Mouse (Mus musculus): ENCODE measurements around the gene Syndig1l. TPM values are rescaled to one million over a fixed set of nuclear protein-coding genes. Genes with fewer than 3 reads are reported as not detected.

Syndig1l gene
- polyA plus RNA-seq, 1 experiment from 2014 or later = 3.9 TPM

DNA sequence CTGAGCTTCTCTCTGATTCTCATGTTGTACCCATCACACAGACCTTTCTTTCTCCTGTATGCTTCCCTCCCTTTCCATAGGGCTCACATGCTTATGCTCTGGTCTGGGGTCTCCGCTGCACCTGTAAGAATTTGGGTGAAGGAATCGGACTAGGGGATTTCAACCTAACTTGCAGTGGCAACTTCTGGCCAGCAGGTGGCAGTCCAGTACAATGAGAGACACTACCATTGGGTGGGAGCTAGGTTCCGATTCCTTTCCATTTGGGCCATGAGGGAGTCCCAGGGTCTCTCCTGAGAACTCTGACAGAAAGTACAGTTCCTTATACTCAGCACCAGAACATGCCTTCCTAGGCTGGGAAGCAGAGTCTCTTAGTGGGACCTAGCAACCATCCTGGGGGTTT is 44.7 kb downstream of the Syndig1l start:
- no peaks in the 10 kb centered on the region for H3K4me1 ChIP-seq
- no peak overlapping the region for H3K27ac ChIP-seq (replicated peaks)
- H3K4me3 ChIP-seq = no peak overlapping the region
- H3K9me3 ChIP-seq = no peaks in the 10 kb centered on the region
- WGBS = 9% methylated on average over 3 of the region's 3 CpGs
- no peaks in the 10 kb centered on the region for H3K27me3 ChIP-seq
- H3K9ac ChIP-seq (replicated peaks) = no peak overlapping the region
- no peaks in the 10 kb centered on the region for H3K36me3 ChIP-seq
- no peak overlapping the region for H3K4me2 ChIP-seq (replicated peaks)
- no peak for ATAC-seq (replicated peaks)

DNA sequence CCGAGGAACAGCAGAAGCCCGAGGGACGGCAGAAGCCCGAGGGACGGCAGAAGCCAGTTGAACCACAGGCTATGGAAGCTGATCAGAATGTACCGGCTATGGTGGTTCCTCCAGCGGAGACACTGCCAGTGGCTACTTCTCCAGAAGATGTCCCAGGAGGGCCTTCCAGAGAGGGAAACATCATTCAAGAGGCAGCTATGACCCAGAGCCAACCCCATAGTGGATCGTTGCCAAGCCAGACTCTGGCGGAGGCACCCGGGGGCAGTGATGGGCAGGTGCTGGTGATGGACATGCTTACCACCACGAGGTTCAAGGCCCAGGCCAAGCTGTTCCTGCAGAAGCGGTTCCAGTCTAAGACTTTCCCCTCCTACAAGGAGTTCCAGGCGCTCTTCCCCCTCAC is 48.4 kb downstream of the Syndig1l start:
- H3K9ac ChIP-seq (replicated peaks) = no peak overlapping the region
- 90% methylated on average over 13 of the region's 13 CpGs for WGBS
- ATAC-seq (replicated peaks) = no peak

DNA sequence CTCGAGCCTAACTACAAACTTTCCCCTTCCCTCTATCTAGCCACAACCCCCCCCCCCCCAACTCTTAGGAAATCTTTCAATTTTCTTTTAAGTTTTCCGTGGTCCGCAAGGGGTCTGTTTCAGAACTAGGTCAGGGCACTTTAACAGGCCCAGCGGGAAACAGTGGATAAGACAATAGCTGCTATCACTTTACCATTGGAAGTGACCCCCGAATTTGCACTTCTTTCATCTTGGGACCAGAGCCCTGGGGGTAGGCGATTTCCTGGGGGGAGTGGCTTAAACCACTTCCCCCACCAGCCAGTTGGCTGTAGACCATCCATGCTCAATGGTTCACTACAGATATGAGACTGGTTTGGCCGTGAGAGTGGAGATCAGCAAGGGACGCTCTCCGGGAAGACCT is 58.0 kb downstream of the Syndig1l start, which contains the start of gene Vrtn:
Gene Vrtn (plus strand): TSS at position 366 of the 400 bp plus-strand sequence.
- Histone ChIP-seq H3K9ac (replicated peaks) (no peak within 1 kb of the TSS), H3K4me3 (no peak within 1 kb of the TSS), H3K4me1 (0 out of 2 replicates have a peak, but pooled peaks cover 2% of the 10 kb centered on the region), H3K4me2 (replicated peaks) (no peak within 1 kb of the TSS), H3K27ac (replicated peaks) (no peak within 1 kb of the TSS), H3K27me3 (peaks cover 36% of the 10 kb centered on the region), H3K36me3 (no peaks in the 10 kb centered on the region), H3K9me3 (no peaks in the 10 kb centered on the region)
- no peak for ATAC-seq (replicated peaks)
- 10% methylated on average over 9 of the region's 9 CpGs for WGBS

More for the DNA sequence above, 48.4 kb downstream of the Syndig1l start:
- Histone ChIP-seq H3K4me3 (no peak overlapping the region), H3K4me2 (replicated peaks) (no peak overlapping the region), H3K4me1 (no peaks in the 10 kb centered on the region), H3K27me3 (no peaks in the 10 kb centered on the region), H3K36me3 (no peaks in the 10 kb centered on the region), H3K27ac (replicated peaks) (no peak overlapping the region), H3K9me3 (no peaks in the 10 kb centered on the region)

DNA sequence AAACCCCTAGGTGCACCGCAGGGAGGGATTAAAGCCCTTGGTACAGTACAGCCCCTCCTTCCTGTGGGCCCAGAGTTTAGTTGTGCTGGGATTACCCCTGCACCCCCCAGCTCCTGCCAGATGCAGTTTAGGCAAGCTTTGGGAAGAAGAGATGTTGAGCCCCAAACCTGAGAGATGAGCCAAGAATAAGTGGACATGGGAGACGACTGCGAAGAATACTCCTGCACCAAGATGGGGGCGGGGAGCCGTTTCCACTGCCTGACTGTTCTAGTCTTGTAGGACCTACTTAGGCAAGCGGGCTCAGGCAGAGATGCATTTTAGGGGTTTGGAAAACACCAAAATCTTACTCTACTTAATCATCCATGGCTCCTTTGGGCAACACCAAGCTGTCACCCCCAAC is 58.4 kb downstream of the Syndig1l start:
- no peak overlapping the region for H3K4me3 ChIP-seq
- no peaks in the 10 kb centered on the region for H3K36me3 ChIP-seq
- H3K9me3 ChIP-seq = no peaks in the 10 kb centered on the region
- WGBS = 13% methylated on average over 6 of the region's 6 CpGs
- H3K4me2 ChIP-seq (replicated peaks) = no peak overlapping the region
- H3K27me3 ChIP-seq = peaks cover 36% of the 10 kb centered on the region
- H3K27ac ChIP-seq (replicated peaks) = no peak overlapping the region
- no peak for ATAC-seq (replicated peaks)
- H3K9ac ChIP-seq (replicated peaks) = no peak overlapping the region
- 0 out of 2 replicates have a peak, but pooled peaks cover 2% of the 10 kb centered on the region for H3K4me1 ChIP-seq

DNA sequence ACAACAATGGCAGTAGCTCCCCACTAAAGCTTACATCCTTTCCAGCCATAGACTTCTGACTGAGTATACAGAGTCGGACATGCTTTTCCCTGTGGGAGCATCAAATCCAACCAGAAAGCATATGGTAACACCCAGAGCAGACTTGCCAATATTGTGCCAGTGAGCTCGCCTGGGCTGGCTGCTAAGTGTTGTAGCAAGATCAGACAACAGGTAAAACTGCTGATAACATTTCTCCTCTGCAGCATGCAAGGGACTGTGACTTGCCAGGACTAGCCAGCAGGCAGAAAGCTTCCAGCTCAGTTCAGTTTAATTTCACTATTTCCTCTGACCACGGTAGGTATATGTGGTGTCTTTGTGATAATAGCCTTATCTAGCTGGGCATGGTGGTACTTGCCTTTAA is 66.8 kb downstream of the Syndig1l start:
- WGBS = 70% methylated on average over 3 of the region's 3 CpGs
- no peak overlapping the region for H3K9ac ChIP-seq (replicated peaks)
- no peak for ATAC-seq (replicated peaks)
- no peaks in the 10 kb centered on the region for H3K9me3 ChIP-seq
- no peaks in the 10 kb centered on the region for H3K4me1 ChIP-seq
- no peaks in the 10 kb centered on the region for H3K27me3 ChIP-seq
- no peak overlapping the region for H3K27ac ChIP-seq (replicated peaks)
- no peak overlapping the region for H3K4me2 ChIP-seq (replicated peaks)
- no peaks in the 10 kb centered on the region for H3K36me3 ChIP-seq
- no peak overlapping the region for H3K4me3 ChIP-seq

Other genes starting within 250 kb of the Syndig1l start
- gene Aldh6a1, start 247.8 kb downstream of the Syndig1l start, polyA plus RNA-seq (2015; fragmentation: Nextera tagmentation; extraction: Ambion mirVana) = 29.9 and 34.6 TPM in 2 replicates
- 39.1 and 39.3 TPM in 2 replicates for gene Lin52, start 247.4 kb downstream of the Syndig1l start, polyA plus RNA-seq (2015; fragmentation: Nextera tagmentation; extraction: Ambion mirVana)
- 0.05 TPM in 2 replicates for gene Vsx2, start 129.1 kb downstream of the Syndig1l start, polyA plus RNA-seq (2015; fragmentation: Nextera tagmentation; extraction: Ambion mirVana)
- gene Abcd4, start 81.4 kb downstream of the Syndig1l start, polyA plus RNA-seq (2015; fragmentation: Nextera tagmentation; extraction: Ambion mirVana) = 12.1 and 12.8 TPM in 2 replicates
- not detected in 2 replicates for gene Vrtn, start 57.8 kb downstream of the Syndig1l start, polyA plus RNA-seq (2015; fragmentation: Nextera tagmentation; extraction: Ambion mirVana)
- 80.7 and 87.5 TPM in 2 replicates for gene Npc2, start 74.3 kb upstream of the Syndig1l start, polyA plus RNA-seq (2015; fragmentation: Nextera tagmentation; extraction: Ambion mirVana)
- gene Isca2, start 74.4 kb upstream of the Syndig1l start, polyA plus RNA-seq (2015; fragmentation: Nextera tagmentation; extraction: Ambion mirVana) = 125 and 144 TPM in 2 replicates
- 0.15 and 0.33 TPM in 2 replicates for gene Ltbp2, start 177.7 kb upstream of the Syndig1l start, polyA plus RNA-seq (2015; fragmentation: Nextera tagmentation; extraction: Ambion mirVana)